Mouse (Mus musculus): ENCODE data around the gene Cdh22.

Gene Cdh22

DNA sequence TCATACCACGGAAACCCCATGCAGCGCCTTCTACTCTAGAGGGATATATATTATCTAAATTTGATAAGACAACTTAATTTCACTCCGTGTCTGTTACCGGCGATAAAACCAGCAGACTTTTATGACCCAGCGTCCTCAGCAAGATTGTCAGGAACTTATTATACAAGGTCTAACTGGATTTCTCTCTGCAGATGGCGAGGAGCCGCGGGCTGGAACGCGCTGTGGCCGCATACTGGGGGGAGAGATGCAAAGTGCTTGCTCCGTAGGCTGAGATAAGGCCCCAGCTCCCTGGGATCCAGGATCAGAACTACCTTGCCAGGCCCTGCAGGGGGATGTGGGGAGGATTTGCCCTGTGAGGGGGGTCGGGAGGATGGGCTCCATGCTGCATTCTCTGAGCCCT lies 145.2 kb downstream of the Cdh22 start:
- no peak for DNase-seq (ENCODE audit: low spot score)

GRCm38 (mm10) chr2:165086634-165087033 lies 148.0 kb downstream of the Cdh22 start:
- DNase-seq (ENCODE audit: low spot score), result no peak

- no peak for DNase-seq (ENCODE audit: low spot score)
Observed at GRCm38 (mm10) chr2:165081257-165081656, 153.4 kb downstream of the Cdh22 start.

DNA sequence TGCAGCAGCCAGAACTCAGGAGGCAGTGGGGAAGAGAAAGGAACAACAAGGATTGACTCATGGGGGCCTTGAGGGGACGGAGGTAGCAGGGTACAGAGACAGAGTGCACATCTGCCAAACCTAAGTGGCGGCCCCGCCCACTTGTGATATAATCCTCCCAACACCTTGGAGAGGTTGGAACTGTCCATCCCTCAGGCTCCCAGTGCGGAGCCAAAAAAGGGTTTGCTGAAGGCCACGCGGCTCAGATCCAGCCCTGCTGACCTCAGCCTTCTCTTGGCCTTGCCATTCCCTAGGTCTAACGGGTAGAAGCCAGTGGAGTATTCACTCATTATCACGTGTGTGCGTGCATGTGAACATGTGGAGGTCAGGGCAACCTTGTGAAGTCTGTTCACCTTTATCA lies 154.0 kb downstream of the Cdh22 start:
- DNase-seq (ENCODE audit: low spot score), result no peak

GRCm38 (mm10) chr2:165078605-165079004 lies 156.0 kb downstream of the Cdh22 start:
- DNase-seq (ENCODE audit: low spot score), result peak; percentile 16

- DNase-seq (ENCODE audit: low spot score), result no peak
Observed at GRCm38 (mm10) chr2:165078045-165078444, 156.6 kb downstream of the Cdh22 start.

DNA sequence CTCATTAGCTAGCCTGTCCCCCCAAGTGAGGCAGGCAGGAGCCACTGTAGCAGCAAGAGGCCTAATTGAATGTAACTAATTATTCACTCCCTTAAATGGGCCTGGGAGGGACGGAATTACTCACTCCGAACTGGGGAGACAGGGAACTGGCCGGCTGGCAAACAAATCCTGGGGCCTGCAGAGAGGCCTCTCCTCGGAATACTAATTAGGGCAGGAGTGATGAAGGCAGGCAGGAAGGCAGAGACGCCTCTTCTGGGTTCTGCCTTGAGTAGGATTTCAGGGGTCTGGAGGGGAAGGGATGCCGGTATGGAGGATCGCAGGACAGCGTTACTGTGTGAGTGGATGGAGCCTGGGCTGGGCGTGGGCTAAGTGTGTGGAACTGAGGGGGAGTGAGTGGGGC lies 157.6 kb downstream of the Cdh22 start:
- no peak for DNase-seq (ENCODE audit: low spot score)

GRCm38 (mm10) chr2:165074937-165075336 lies 159.7 kb downstream of the Cdh22 start:
- peak; percentile 79 for DNase-seq (ENCODE audit: low spot score)

GRCm38 (mm10) chr2:165074081-165074884 lies 160.4 kb downstream of the Cdh22 start:
- no peak for DNase-seq (ENCODE audit: low spot score)

GRCm38 (mm10) chr2:165073381-165073781 lies 161.3 kb downstream of the Cdh22 start:
- DNase-seq (ENCODE audit: low spot score), result no peak

DNA sequence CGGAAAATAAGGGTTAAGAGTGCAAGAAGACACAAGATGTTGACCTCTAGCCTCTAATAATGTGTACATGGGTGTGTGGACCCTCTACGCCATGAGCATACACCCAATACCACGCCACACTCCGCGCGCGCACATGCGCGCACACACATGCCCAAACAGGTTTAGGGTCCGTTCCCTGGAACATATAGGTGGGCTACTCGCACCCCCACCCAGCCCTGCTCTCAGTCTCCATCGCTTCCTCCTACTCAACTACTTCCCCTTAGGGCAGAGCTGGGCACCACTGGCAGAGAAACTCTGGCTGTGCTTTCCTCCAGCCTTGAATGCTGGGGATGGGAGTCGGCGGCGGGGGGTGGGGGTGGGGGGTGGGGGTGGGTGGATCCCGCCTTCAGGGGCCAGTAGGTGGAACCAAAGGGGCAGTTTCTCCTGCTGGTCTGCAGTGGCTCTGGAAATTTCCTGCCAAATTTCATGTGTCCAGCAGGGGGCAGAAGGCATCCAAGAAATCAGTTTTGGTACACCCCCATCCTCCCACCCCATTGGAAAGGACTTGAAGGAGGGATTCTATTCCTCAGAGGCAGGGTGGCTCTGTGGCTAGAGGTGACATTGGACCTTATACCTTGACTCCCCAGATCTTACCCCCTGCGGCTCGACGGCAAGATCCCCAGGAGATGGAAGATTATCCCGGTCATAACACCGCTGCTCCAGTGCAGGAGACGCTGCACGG lies 164.4 kb downstream of the Cdh22 start:
- DNase-seq (ENCODE audit: low spot score), result peak; percentile 58

- no peak for DNase-seq (ENCODE audit: low spot score)
Observed at GRCm38 (mm10) chr2:165068806-165069205, 165.8 kb downstream of the Cdh22 start.

DNA sequence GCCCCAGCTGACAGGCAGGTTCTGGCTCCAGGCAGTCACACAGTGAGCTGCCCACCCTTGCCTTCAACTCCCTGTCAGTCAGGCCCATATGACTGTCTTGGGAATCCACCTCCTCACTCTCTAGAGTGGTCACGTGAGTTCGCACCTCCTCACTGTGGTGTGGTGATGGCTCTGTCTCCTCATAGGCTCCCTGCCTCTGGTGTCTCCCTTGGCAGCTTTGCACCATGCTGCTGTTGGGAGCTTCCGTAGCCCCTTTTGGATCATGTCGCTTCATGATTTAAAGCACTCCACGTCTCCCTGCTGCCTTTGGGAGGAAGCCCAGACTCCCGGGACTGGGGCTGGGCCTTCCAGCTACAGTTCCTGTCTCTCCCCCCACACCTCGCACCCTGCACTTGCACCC lies 170.2 kb downstream of the Cdh22 start:
- no peak for DNase-seq (ENCODE audit: low spot score)

DNA sequence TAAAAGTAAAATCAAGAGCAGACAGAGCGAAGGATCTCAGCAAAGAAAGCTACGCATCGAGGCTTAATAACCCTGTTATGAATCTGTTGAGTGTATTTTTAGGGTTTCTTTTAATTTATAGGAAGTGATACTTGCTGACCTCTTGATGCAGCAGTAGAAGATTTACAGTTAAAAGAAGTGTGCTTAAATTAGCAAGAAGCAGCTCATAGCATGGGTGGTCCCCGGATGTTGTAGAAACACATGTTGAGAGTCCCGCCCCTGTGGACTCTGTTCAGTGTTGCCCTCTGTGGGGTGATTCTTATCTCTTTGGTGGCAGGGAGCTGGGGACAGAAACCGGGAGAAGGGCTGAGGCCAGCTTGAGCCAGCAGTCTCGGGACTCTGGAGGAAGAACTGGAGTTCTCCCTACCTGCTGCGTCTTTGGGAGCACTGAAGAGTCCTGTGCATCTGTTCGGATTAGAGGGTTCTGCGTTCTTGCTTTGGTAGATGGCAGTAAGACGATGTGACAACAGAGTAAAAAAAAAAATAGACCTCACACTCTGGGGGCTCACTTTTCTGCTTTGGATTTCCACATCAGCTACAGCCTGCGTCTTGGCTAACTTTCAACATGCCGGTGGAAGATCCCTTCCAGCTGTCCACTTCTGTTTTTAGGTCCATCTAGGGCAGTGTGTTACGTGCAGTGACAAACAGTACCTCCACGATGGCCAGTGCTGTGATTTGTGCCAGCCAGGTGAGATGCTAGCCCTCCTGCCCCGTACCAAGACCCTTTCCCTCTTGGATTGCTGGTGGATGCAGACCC lies 172.8 kb downstream of the Cdh22 start:
- no peak for DNase-seq (ENCODE audit: low spot score)
